Mouse (Mus musculus) midbrain, embryonic 12.5 days (tissue): ENCODE data around the gene Tmem170. TPM values are rescaled to one million over a fixed set of nuclear protein-coding genes. Genes with fewer than 3 reads are reported as not detected.

Experiments
- polyA plus RNA-seq: library from polyadenylated mRNA; unstranded; fragments of >200 nt; fragmentation: Nextera tagmentation; extraction: Ambion mirVana; gene quantifications from 2 replicates; pipeline ENCODE4 v1.2.1, GENCODE M21; 2016

Tmem170 gene
- polyA plus RNA-seq, 1 experiment from 2014 or later = 7.3 TPM

Other genes starting within 250 kb of the Tmem170 start
- 0.41 and 0.46 TPM in 2 replicates for gene Ldhd, start 246.4 kb downstream of the Tmem170 start, polyA plus RNA-seq
- gene Zfp1, start 233.3 kb downstream of the Tmem170 start, polyA plus RNA-seq = 24.3 and 25.5 TPM in 2 replicates
- gene Ctrb1, start 185.7 kb downstream of the Tmem170 start, polyA plus RNA-seq = not detected in 2 replicates
- gene Bcar1, start 132.9 kb downstream of the Tmem170 start, polyA plus RNA-seq = 52.4 and 53.8 TPM in 2 replicates
- gene Cfdp1, start 22.5 kb downstream of the Tmem170 start, polyA plus RNA-seq = 182 and 192 TPM in 2 replicates
- gene Chst5, start 33.7 kb upstream of the Tmem170 start, polyA plus RNA-seq = 2.7 and 3.1 TPM in 2 replicates
- 19.8 and 20.9 TPM in 2 replicates for gene Tmem231, start 57.1 kb upstream of the Tmem170 start, polyA plus RNA-seq
- 351 and 359 TPM in 2 replicates for gene Gabarapl2, start 64.0 kb upstream of the Tmem170 start, polyA plus RNA-seq
- gene Adat1, start 115.6 kb upstream of the Tmem170 start, polyA plus RNA-seq = 10.1 and 12.6 TPM in 2 replicates
- gene Kars, start 134.6 kb upstream of the Tmem170 start, polyA plus RNA-seq = 189 and 194 TPM in 2 replicates
- 40.9 and 41.6 TPM in 2 replicates for gene Terf2ip, start 134.6 kb upstream of the Tmem170 start, polyA plus RNA-seq
- gene Gm6793, start 138.3 kb upstream of the Tmem170 start, polyA plus RNA-seq = 0.56 and 0.58 TPM in 2 replicates